Comparison of ENCODE assay signal across 21 mouse cellular contexts in the genomic region with DNA sequence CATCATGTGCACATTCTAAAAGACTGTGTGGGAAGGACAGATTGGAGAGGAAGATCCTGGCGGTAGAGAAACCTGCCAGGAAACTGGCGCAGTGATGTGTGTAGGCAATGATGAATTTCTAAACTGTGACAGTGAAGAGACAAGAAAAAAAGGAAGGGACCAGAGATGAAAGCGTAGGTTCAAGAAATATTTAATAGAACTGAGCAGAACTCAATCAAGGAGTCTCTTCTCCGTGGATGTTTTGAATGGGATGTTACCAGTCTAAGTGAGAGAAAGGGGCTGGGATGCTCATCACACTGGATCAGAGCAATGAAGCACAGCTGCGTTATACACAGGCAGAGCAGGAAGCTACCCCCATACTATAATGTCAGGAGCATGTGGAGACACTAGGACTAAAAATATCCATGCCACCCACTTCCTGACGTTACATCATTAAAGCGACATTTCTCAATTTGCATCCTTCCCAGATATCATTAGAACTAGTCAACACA.
DNase-seq lines count a peak whose midpoint lies in the region; ATAC-seq and TF ChIP-seq lines count a peak whose summit lies in the region.
"Had no signal": no experiment of that assay in that cellular context is flagged by ENCODE, and none has a peak within 500 bp of the region (broad histone marks: within the 10 kb centered on the region; RNA-seq: fewer than 3 reads in every experiment).

No protein-coding gene starts in this region.

- TF ChIP-seq CTCF in layer of hippocampus, adult 2 months (conservative IDR thresholded peaks at IDR 0.05), result no peak

- no peak overlapping the region for H3K4me3 ChIP-seq in layer of hippocampus, adult 2 months
- H3K4me3 ChIP-seq: heart, adult 2 months; heart, embryonic 15.5 days; hindbrain, embryonic 10.5 days; limb, embryonic 15.5 days; midbrain, embryonic 10.5 days; stomach, embryonic 15.5 days had no signal

- peak; percentile 62 to 64 for DNase-seq in right cerebral cortex, adult 2 months (ENCODE audit: low spot score in 2 of 2)
- no peak for DNase-seq in right cerebral cortex, postnatal 4 days
- DNase-seq in layer of hippocampus, adult 2 months (ENCODE audit: low spot score in 2 of 2), result peak; percentile 35 to 69
- peak; percentile 21 to 50 for DNase-seq in left cerebral cortex, adult 8-10 months (ENCODE audit: low spot score in 2 of 2)
- DNase-seq in telencephalon, adult 2 months (ENCODE audit: low read depth, low spot score), result peak; percentile 81
- DNase-seq in urinary bladder, adult 2 months (ENCODE audit: low spot score), result no peak
- DNase-seq: cerebellum, adult 9-11 months; gastrocnemius, postnatal 10 days; heart, adult 2 months; kidney, adult 9 months; liver, postnatal 0 days; lung, postnatal 36 days; spleen, adult 18-20 months had no signal

- H3K27ac ChIP-seq in layer of hippocampus, adult 2 months, result peak overlapping the region; percentile 80
- H3K27ac ChIP-seq: heart, adult 2 months; heart, embryonic 15.5 days; hindbrain, embryonic 10.5 days; limb, embryonic 15.5 days; midbrain, embryonic 10.5 days; stomach, embryonic 15.5 days had no signal

- ATAC-seq in CD4-positive, CD25-positive, alpha-beta regulatory T cell, adult 4 months, result no peak
- no peak for ATAC-seq in megakaryocyte, adult 5-6 weeks (ENCODE audit: poor library complexity, severe bottlenecking)
- ATAC-seq: inflammation-experienced regulatory T-cells, adult 6 months; liver, postnatal 0 days had no signal

Comparison
In these comparisons a context has a peak if more than half of its experiments do, and no peak if none do; other contexts are left out.
1. DNase-seq: peak in right cerebral cortex, adult 2 months (2 of 2), layer of hippocampus, adult 2 months (2 of 2), left cerebral cortex, adult 8-10 months (2 of 2) and telencephalon, adult 2 months (single experiment); none in right cerebral cortex, postnatal 4 days (single experiment) and urinary bladder, adult 2 months (single experiment).